ENCODE assay signal across 8 mouse cellular contexts in the genomic region with DNA sequence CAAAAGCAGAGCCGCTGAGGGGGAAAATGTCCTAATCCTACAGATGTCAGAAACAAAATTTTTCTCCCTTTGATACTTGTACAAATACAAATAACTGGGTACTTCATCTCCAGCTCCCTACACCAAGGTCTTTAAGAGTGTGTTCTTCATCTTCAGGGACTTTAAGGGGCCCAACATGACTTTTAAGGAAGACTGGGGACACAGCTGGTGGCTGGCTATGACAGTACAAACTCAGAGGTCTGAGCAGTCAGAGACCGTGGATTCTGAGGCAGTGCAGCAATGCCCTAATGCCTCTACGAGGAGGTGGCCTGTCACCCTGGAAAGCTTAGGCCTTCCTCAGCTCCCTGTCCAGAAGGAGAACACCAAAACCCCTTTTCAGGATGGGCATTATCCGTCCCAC. TPM values are rescaled to one million over a fixed set of nuclear protein-coding genes. Genes with fewer than 3 reads are reported as not detected.
DNase-seq lines count a peak whose midpoint lies in the region; ATAC-seq and TF ChIP-seq lines count a peak whose summit lies in the region.

No protein-coding gene starts in this region.

- H3K27ac ChIP-seq in heart, embryonic 14.5 days (replicated peaks in 1 of 2; ENCODE audit: control insufficient read depth in 1 of 2, insufficient read depth in 1 of 2, low read depth in 2 of 2, low read length in 2 of 2) = peak overlapping the region; percentile 97 to 100
- H3K27ac ChIP-seq in hindbrain, embryonic 12.5 days = peak overlapping the region; percentile 95; the same call in 1 of the 2 replicates
- H3K27ac ChIP-seq in midbrain, embryonic 11.5 days (ENCODE audit: low read depth, low read length) = no peak overlapping the region

- H3K27me3 ChIP-seq in heart, embryonic 14.5 days (ENCODE audit: control insufficient read depth, insufficient read depth, low read length) = no peaks in the 10 kb centered on the region
- H3K27me3 ChIP-seq in G1E (ENCODE audit: insufficient read depth, low read length) = no peaks in the 10 kb centered on the region
- no peaks in the 10 kb centered on the region for H3K27me3 ChIP-seq in hindbrain, embryonic 12.5 days
- no peaks in the 10 kb centered on the region for H3K27me3 ChIP-seq in midbrain, embryonic 11.5 days (ENCODE audit: control insufficient read depth, insufficient read depth, low read length)

- H3K9ac ChIP-seq in heart, embryonic 14.5 days (ENCODE audit: low read length) = peak overlapping the region; percentile 99
- no peak overlapping the region for H3K9ac ChIP-seq in hindbrain, embryonic 12.5 days
- peak overlapping the region; percentile 45; the same call in 1 of the 2 replicates for H3K9ac ChIP-seq in midbrain, embryonic 11.5 days (ENCODE audit: low read length)

- no peaks in the 10 kb centered on the region for H3K9me3 ChIP-seq in heart, embryonic 14.5 days (ENCODE audit: control insufficient read depth, low read length)
- no peaks in the 10 kb centered on the region for H3K9me3 ChIP-seq in G1E (replicated peaks)
- H3K9me3 ChIP-seq in hindbrain, embryonic 12.5 days (replicated peaks) = no peaks in the 10 kb centered on the region
- H3K9me3 ChIP-seq in midbrain, embryonic 11.5 days (ENCODE audit: control insufficient read depth, low read length) = no peaks in the 10 kb centered on the region

- H3K36me3 ChIP-seq in heart, embryonic 14.5 days (ENCODE audit: control insufficient read depth, insufficient read depth, low read length) = 0 out of 2 replicates have a peak, but pooled peaks cover 3% of the 10 kb centered on the region
- peaks cover 18% of the 10 kb centered on the region for H3K36me3 ChIP-seq in G1E (replicated peaks)
- no peaks in the 10 kb centered on the region for H3K36me3 ChIP-seq in hindbrain, embryonic 12.5 days
- no peaks in the 10 kb centered on the region for H3K36me3 ChIP-seq in midbrain, embryonic 11.5 days (ENCODE audit: control insufficient read depth, insufficient read depth, low read length)

- ATAC-seq in heart, embryonic 14.5 days (ENCODE audit: insufficient number of reproducible peaks, insufficient read depth, low FRiP score, low read depth) = no peak
- ATAC-seq in G1E (ENCODE audit: extremely low read depth, insufficient number of reproducible peaks, low FRiP score, poor library complexity, severe bottlenecking) = no peak
- ATAC-seq in hindbrain, embryonic 12.5 days (ENCODE audit: low FRiP score) = no peak
- no peak for ATAC-seq in midbrain, embryonic 11.5 days (ENCODE audit: low FRiP score)

- intact Hi-C loops in heart, postnatal 14 days (cut with DNase I) = loop anchor here (2.0 to 5.0 kb wide), 2 partner anchors 18 to 179 kb away; partner anchors contain the start of gene Lpin2

- peak overlapping the region; percentile 65 for H3K4me2 ChIP-seq in heart, embryonic 14.5 days (ENCODE audit: low read length)
- peak overlapping the region; percentile 79 for H3K4me2 ChIP-seq in hindbrain, embryonic 12.5 days (replicated peaks)
- H3K4me2 ChIP-seq in midbrain, embryonic 11.5 days = peak overlapping the region; percentile 66; the same call in 1 of the 2 replicates

- TF ChIP-seq CTCF in G1E (IDR thresholded peaks at IDR 0.05; ENCODE audit: low read depth, low read length) = no peak

- WGBS in heart, embryonic 14.5 days = 33% methylated on average over 4 of the region's 4 CpGs
- WGBS in hindbrain, embryonic 12.5 days = 62% methylated on average over 4 of the region's 4 CpGs
- WGBS in midbrain, embryonic 11.5 days = 65% methylated on average over 4 of the region's 4 CpGs

- no peak for DNase-seq in heart, postnatal 14 days
- no peak for DNase-seq in G1E (ENCODE audit: low spot score)
- peak; percentile 74 for DNase-seq in midbrain, embryonic 11.5 days (ENCODE audit: low spot score, missing footprints)
- DNase-seq in embryo, embryonic 11 days = no peak
- DNase-seq in cerebellum, postnatal 36 days = no peak
- DNase-seq in urinary bladder, postnatal 4 days (ENCODE audit: low spot score in 2 of 2) = no peak

- peaks cover 11 to 32% of the 10 kb centered on the region in 2 experiments for H3K4me1 ChIP-seq in heart, embryonic 14.5 days (ENCODE audit: control insufficient read depth in 2 of 2, insufficient read depth in 2 of 2, low read length in 2 of 2)
- peaks cover 38% of the 10 kb centered on the region for H3K4me1 ChIP-seq in G1E (ENCODE audit: insufficient read depth, low read depth, low read length)
- peaks cover 17% of the 10 kb centered on the region for H3K4me1 ChIP-seq in hindbrain, embryonic 12.5 days
- H3K4me1 ChIP-seq in midbrain, embryonic 11.5 days (ENCODE audit: control insufficient read depth, insufficient read depth, low read length) = peaks cover 8% of the 10 kb centered on the region

- H3K4me3 ChIP-seq in heart, embryonic 14.5 days (ENCODE audit: control insufficient read depth in 1 of 2, insufficient read depth in 1 of 2, low read depth in 1 of 2, low read length in 2 of 2) = peak overlapping the region in 1 of 2 experiments; percentile 87; a peak in 2 of 4 replicates
- H3K4me3 ChIP-seq in G1E (ENCODE audit: low read depth, low read length) = peak overlapping the region; percentile 30; the same call in 1 of the 2 replicates
- H3K4me3 ChIP-seq in hindbrain, embryonic 12.5 days = no peak overlapping the region
- no peak overlapping the region for H3K4me3 ChIP-seq in midbrain, embryonic 11.5 days (ENCODE audit: low read depth, low read length)

RNA-seq across cellular contexts. Expression of gene Myl12a, which starts 0.4 kb away (rescaled TPM):
- polyA plus RNA-seq in heart, embryonic 14.5 days (2014; fragmentation: Nextera tagmentation; extraction: Ambion mirVana) = 746 and 761 TPM in 2 replicates
- 100 to 1,000 TPM; 728 to 823 TPM for total RNA-seq in heart, postnatal 14 days (2021)
- total RNA-seq in G1E (2014; fragmentation: Nextera tagmentation) (145 and 148 TPM in 2 replicates), G1E (2017) (222 and 225 TPM in 2 replicates)
- 52.1 and 76.2 TPM in 2 replicates for polyA plus RNA-seq in G1E (2012)
- 351 and 382 TPM in 2 replicates for polyA plus RNA-seq in hindbrain, embryonic 12.5 days (2016; fragmentation: Nextera tagmentation; extraction: Ambion mirVana)
- 375 and 403 TPM in 2 replicates for polyA plus RNA-seq in midbrain, embryonic 11.5 days (2014; fragmentation: Nextera tagmentation; extraction: Ambion mirVana)

RNA-seq across cellular contexts. Expression of gene Myom1, which starts 0.7 kb away (rescaled TPM):
- polyA plus RNA-seq in heart, embryonic 14.5 days (2014; fragmentation: Nextera tagmentation; extraction: Ambion mirVana) = 273 and 300 TPM in 2 replicates
- total RNA-seq in heart, postnatal 14 days (2021) = 1,000 to 10,000 TPM; 1,141 to 1,154 TPM
- total RNA-seq in G1E (2014; fragmentation: Nextera tagmentation) = 1.2 and 1.6 TPM in 2 replicates
- total RNA-seq in G1E (2017) = 0.71 and 1.0 TPM in 2 replicates
- 0.11 and 0.25 TPM in 2 replicates for polyA plus RNA-seq in G1E (2012)
- polyA plus RNA-seq in hindbrain, embryonic 12.5 days (2016; fragmentation: Nextera tagmentation; extraction: Ambion mirVana) = 1.9 and 5.0 TPM in 2 replicates
- 1.3 and 1.4 TPM in 2 replicates for polyA plus RNA-seq in midbrain, embryonic 11.5 days (2014; fragmentation: Nextera tagmentation; extraction: Ambion mirVana)

Comparison
In these comparisons a context has a peak if more than half of its experiments do, and no peak if none do; other contexts are left out.
1. RNA of gene Myom1, which starts 0.7 kb away (polyA plus RNA-seq): 273 to 300 TPM in heart, embryonic 14.5 days; 1.9 to 5.0 TPM in hindbrain, embryonic 12.5 days, 1.3 to 1.4 TPM in midbrain, embryonic 11.5 days and 0.11 to 0.25 TPM in G1E; every median in the first group is over 10 times any median in the second.
2. Peak in every context shown above with its lines, with median percentiles within 50 percentile points of each other: H3K4me2 ChIP-seq.